Mouse (Mus musculus): ENCODE data around the gene Ndufv3. TPM values are rescaled to one million over a fixed set of nuclear protein-coding genes. Genes with fewer than 3 reads are reported as not detected.
"Not testable (repeated sequence)": the region's sequence is repeated elsewhere in the genome, so short reads cannot be mapped to it uniquely, and the experiment has no call there.

Ndufv3 gene
- polyA plus RNA-seq, 1 experiment from 2014 or later: 346 TPM

- 10% methylated on average over 3 of the region's 3 CpGs for WGBS
- Histone ChIP-seq H3K27ac (ENCODE audit: low read length) (peak overlapping the region; percentile 82; the same call in 1 of the 2 replicates), H3K4me3 (ENCODE audit: low read depth, low read length) (peak overlapping the region; percentile 82), H3K36me3 (ENCODE audit: control insufficient read depth, insufficient read depth, low read length) (peaks cover 6% of the 10 kb centered on the region), H3K4me1 (ENCODE audit: control insufficient read depth, insufficient read depth, low read length) (no peaks in the 10 kb centered on the region), H3K9ac (replicated peaks; ENCODE audit: low read depth, low read length) (peak overlapping the region; percentile 60), H3K9me3 (ENCODE audit: control insufficient read depth, low read depth, low read length) (no peaks in the 10 kb centered on the region), H3K4me2 (replicated peaks; ENCODE audit: low read depth, low read length) (peak overlapping the region; percentile 74), H3K27me3 (ENCODE audit: control insufficient read depth, insufficient read depth, low read length) (no peaks in the 10 kb centered on the region)
- no peak for ATAC-seq (ENCODE audit: insufficient number of reproducible peaks, insufficient read depth, low FRiP score, low read depth)
Measured at GRCm38 (mm10) chr17:31520895-31521294, 980 bp downstream of the Ndufv3 start.

- H3K9ac ChIP-seq (replicated peaks; ENCODE audit: low read depth, low read length): no peak overlapping the region; the same call in 1 of the 2 replicates
- ATAC-seq (ENCODE audit: insufficient number of reproducible peaks, insufficient read depth, low FRiP score, low read depth): no peak
- peaks cover 9% of the 10 kb centered on the region for H3K36me3 ChIP-seq (ENCODE audit: control insufficient read depth, insufficient read depth, low read length)
- no peaks in the 10 kb centered on the region for H3K27me3 ChIP-seq (ENCODE audit: control insufficient read depth, insufficient read depth, low read length)
- peak overlapping the region; percentile 48; the same call in 1 of the 2 replicates for H3K27ac ChIP-seq (ENCODE audit: low read length)
- no peaks in the 10 kb centered on the region for H3K9me3 ChIP-seq (ENCODE audit: control insufficient read depth, low read depth, low read length)
- H3K4me1 ChIP-seq (ENCODE audit: control insufficient read depth, insufficient read depth, low read length): no peaks in the 10 kb centered on the region
- H3K4me2 ChIP-seq (replicated peaks; ENCODE audit: low read depth, low read length): peak overlapping the region; percentile 74
- WGBS: 87% methylated on average over 6 of the region's 6 CpGs
- H3K4me3 ChIP-seq (ENCODE audit: low read depth, low read length): no peak overlapping the region
Measured at GRCm38 (mm10) chr17:31521948-31522347, 2.0 kb downstream of the Ndufv3 start.

GRCm38 (mm10) chr17:31525114-31525513 is 5.2 kb downstream of the Ndufv3 start:
- H3K9ac ChIP-seq (replicated peaks; ENCODE audit: low read depth, low read length): no peak overlapping the region
- H3K27me3 ChIP-seq (ENCODE audit: control insufficient read depth, insufficient read depth, low read length): no peaks in the 10 kb centered on the region
- no peak overlapping the region for H3K4me3 ChIP-seq (ENCODE audit: low read depth, low read length)
- ATAC-seq (ENCODE audit: insufficient number of reproducible peaks, insufficient read depth, low FRiP score, low read depth): no peak
- no peaks in the 10 kb centered on the region for H3K4me1 ChIP-seq (ENCODE audit: control insufficient read depth, insufficient read depth, low read length)
- no peaks in the 10 kb centered on the region for H3K9me3 ChIP-seq (ENCODE audit: control insufficient read depth, low read depth, low read length)
- H3K36me3 ChIP-seq (ENCODE audit: control insufficient read depth, insufficient read depth, low read length): peaks cover 27% of the 10 kb centered on the region
- no peak overlapping the region for H3K27ac ChIP-seq (ENCODE audit: low read length)
- WGBS: 90% methylated on average over 4 of the region's 4 CpGs
- no peak overlapping the region for H3K4me2 ChIP-seq (replicated peaks; ENCODE audit: low read depth, low read length)

GRCm38 (mm10) chr17:31525816-31526215 is 5.9 kb downstream of the Ndufv3 start:
- H3K9me3 ChIP-seq (ENCODE audit: control insufficient read depth, low read depth, low read length): no peaks in the 10 kb centered on the region
- H3K4me1 ChIP-seq (ENCODE audit: control insufficient read depth, insufficient read depth, low read length): no peaks in the 10 kb centered on the region
- H3K9ac ChIP-seq (replicated peaks; ENCODE audit: low read depth, low read length): no peak overlapping the region
- H3K36me3 ChIP-seq (ENCODE audit: control insufficient read depth, insufficient read depth, low read length): peaks cover 30% of the 10 kb centered on the region
- H3K27ac ChIP-seq (ENCODE audit: low read length): no peak overlapping the region
- H3K4me3 ChIP-seq (ENCODE audit: low read depth, low read length): no peak overlapping the region
- H3K27me3 ChIP-seq (ENCODE audit: control insufficient read depth, insufficient read depth, low read length): no peaks in the 10 kb centered on the region
- H3K4me2 ChIP-seq (replicated peaks; ENCODE audit: low read depth, low read length): no peak overlapping the region
- no peak for ATAC-seq (ENCODE audit: insufficient number of reproducible peaks, insufficient read depth, low FRiP score, low read depth)
- WGBS: 94% methylated on average over 3 of the region's 3 CpGs

- Histone ChIP-seq H3K27ac (ENCODE audit: low read length) (no peak overlapping the region), H3K4me3 (ENCODE audit: low read depth, low read length) (no peak overlapping the region), H3K9ac (replicated peaks; ENCODE audit: low read depth, low read length) (no peak overlapping the region), H3K4me1 (ENCODE audit: control insufficient read depth, insufficient read depth, low read length) (no peaks in the 10 kb centered on the region), H3K27me3 (ENCODE audit: control insufficient read depth, insufficient read depth, low read length) (no peaks in the 10 kb centered on the region), H3K4me2 (replicated peaks; ENCODE audit: low read depth, low read length) (no peak overlapping the region), H3K9me3 (ENCODE audit: control insufficient read depth, low read depth, low read length) (no peaks in the 10 kb centered on the region), H3K36me3 (ENCODE audit: control insufficient read depth, insufficient read depth, low read length) (peaks cover 34% of the 10 kb centered on the region)
- no peak for ATAC-seq (ENCODE audit: insufficient number of reproducible peaks, insufficient read depth, low FRiP score, low read depth)
- WGBS: 33% methylated on average over 15 of the region's 15 CpGs
Measured at GRCm38 (mm10) chr17:31529314-31529713, 9.4 kb downstream of the Ndufv3 start.

- no peak overlapping the region for H3K4me2 ChIP-seq (replicated peaks; ENCODE audit: low read depth, low read length)
- peaks cover 8% of the 10 kb centered on the region; the same call in 1 of the 2 replicates for H3K4me1 ChIP-seq (ENCODE audit: control insufficient read depth, insufficient read depth, low read length)
- H3K27me3 ChIP-seq (ENCODE audit: control insufficient read depth, insufficient read depth, low read length): no peaks in the 10 kb centered on the region
- H3K9ac ChIP-seq (replicated peaks; ENCODE audit: low read depth, low read length): no peak overlapping the region
- H3K9me3 ChIP-seq (ENCODE audit: control insufficient read depth, low read depth, low read length): no peaks in the 10 kb centered on the region
- H3K36me3 ChIP-seq (ENCODE audit: control insufficient read depth, insufficient read depth, low read length): peaks cover 34% of the 10 kb centered on the region
- 85% methylated on average over 14 of the region's 14 CpGs for WGBS
- no peak for ATAC-seq (ENCODE audit: insufficient number of reproducible peaks, insufficient read depth, low FRiP score, low read depth)
- H3K4me3 ChIP-seq (ENCODE audit: low read depth, low read length): no peak overlapping the region
- H3K27ac ChIP-seq (ENCODE audit: low read length): no peak overlapping the region
Measured at GRCm38 (mm10) chr17:31531441-31532158, 11.7 kb downstream of the Ndufv3 start.

GRCm38 (mm10) chr17:31532331-31532730 is 12.4 kb downstream of the Ndufv3 start:
- ATAC-seq (ENCODE audit: insufficient number of reproducible peaks, insufficient read depth, low FRiP score, low read depth); H3K4me2 ChIP-seq (replicated peaks; ENCODE audit: low read depth, low read length); H3K9ac ChIP-seq (replicated peaks; ENCODE audit: low read depth, low read length); H3K9me3 ChIP-seq (ENCODE audit: control insufficient read depth, low read depth, low read length); H3K27me3 ChIP-seq (ENCODE audit: control insufficient read depth, insufficient read depth, low read length); H3K27ac ChIP-seq (ENCODE audit: low read length); H3K4me1 ChIP-seq (ENCODE audit: control insufficient read depth, insufficient read depth, low read length); H3K4me3 ChIP-seq (ENCODE audit: low read depth, low read length): not testable (repeated sequence)
- 91% methylated on average over 3 of the region's 4 CpGs for WGBS
- H3K36me3 ChIP-seq (ENCODE audit: control insufficient read depth, insufficient read depth, low read length): peaks cover 27% of the 10 kb centered on the region

GRCm38 (mm10) chr17:31535358-31535757 is 15.4 kb downstream of the Ndufv3 start:
- ATAC-seq (ENCODE audit: insufficient number of reproducible peaks, insufficient read depth, low FRiP score, low read depth): 0 out of 2 replicates have a peak, but pooled peaks have one; percentile 3
- WGBS: 63% methylated on average over 4 of the region's 4 CpGs
- Histone ChIP-seq H3K36me3 (ENCODE audit: control insufficient read depth, insufficient read depth, low read length) (peaks cover 13% of the 10 kb centered on the region), H3K9ac (replicated peaks; ENCODE audit: low read depth, low read length) (no peak overlapping the region), H3K27me3 (ENCODE audit: control insufficient read depth, insufficient read depth, low read length) (no peaks in the 10 kb centered on the region), H3K9me3 (ENCODE audit: control insufficient read depth, low read depth, low read length) (no peaks in the 10 kb centered on the region), H3K27ac (ENCODE audit: low read length) (peak overlapping the region; percentile 58), H3K4me2 (replicated peaks; ENCODE audit: low read depth, low read length) (no peak overlapping the region), H3K4me1 (ENCODE audit: control insufficient read depth, insufficient read depth, low read length) (peaks cover 8% of the 10 kb centered on the region; the same call in 1 of the 2 replicates), H3K4me3 (ENCODE audit: low read depth, low read length) (no peak overlapping the region)

All from stomach, embryonic 14.5 days (tissue).